Mouse (Mus musculus) kidney, adult 8-10 months (tissue): ENCODE measurements around the gene Gm10188.
A peak's percentile ranks its signal among the peaks of the same experiment; 100 is the strongest.

Experiments
- DNase-seq, 2 experiments: peaks; one replicate each; pipeline ENCODE4 v3.0.0; 2022

Gene Gm10188

DNA sequence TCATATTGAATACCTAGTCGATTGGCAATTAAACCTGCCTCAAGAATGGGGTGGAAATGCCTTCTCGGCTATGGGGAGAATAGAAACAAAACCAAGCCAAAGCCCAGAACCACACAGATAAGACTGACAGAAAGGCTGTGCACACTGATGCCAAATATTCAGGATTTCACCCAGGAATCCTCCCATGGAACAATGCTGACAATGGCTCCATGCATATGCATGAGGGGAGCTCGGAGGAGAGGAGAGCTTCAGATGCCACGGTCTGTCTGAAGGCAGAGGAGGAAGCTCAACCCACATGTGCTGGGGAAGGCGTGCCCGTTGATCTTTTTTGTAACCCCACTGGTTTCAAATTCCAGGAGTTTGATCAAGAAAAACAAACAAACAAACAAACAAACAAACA lies 7.4 kb downstream of the Gm10188 start:
- no peak for DNase-seq

DNA sequence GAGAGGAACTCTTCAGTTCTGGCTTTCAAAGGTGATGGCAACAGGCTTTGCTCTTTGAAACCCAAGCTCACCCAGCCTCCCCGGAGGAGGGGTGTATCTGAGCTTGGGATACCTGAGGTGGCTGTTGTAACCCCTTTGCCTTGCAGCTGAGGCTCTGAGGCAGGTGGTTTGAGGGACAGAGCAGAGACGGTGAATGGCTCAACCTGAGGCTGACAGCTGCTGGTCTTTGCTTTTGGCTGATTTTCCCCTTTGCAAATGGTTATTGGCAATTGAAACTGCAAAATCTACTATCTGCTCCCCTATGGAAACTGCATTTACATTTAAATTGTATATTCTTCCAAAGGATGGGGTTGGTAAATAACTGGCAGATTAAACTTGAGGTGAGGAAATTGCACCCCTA lies 7.9 kb downstream of the Gm10188 start:
- no peak for DNase-seq

DNA sequence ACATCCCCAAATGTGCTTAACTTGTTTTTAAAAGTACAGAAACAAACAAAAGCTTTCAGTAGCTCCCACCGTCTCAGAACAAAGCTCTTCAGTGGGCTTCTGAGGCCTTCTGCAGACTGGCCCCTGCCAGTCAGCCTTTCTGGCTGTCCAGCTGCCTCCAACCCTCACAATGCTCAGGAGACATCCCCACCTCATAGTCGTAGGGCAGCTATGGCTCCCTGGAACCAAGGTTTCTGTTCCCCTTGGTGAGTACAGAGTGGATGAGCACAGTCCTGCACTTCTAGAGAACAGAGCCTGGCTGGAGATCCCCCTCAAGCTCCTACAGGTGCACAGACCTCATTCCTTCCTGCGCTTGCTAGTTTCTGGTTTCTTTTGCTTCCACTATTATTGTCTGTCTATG lies 13.3 kb downstream of the Gm10188 start:
- no peak for DNase-seq

DNA sequence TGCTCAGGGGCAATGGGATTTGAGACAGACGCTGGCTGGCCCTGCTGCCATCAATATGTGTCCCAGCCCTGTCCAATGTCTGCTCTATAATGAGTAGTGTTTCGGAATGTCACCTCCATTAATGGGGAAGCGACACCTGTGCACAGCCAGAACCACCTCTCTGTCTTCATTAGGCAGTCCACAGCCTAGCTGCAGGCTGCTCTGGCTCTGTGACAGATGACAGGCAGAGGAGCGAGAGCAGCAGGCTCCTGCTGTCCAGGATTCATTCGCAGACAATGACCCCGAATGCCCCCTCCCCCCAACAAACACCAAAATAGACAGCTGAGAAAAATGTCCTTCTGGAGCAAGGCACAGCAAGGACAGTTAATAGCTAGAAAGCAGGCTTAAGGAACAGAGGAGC lies 16.5 kb downstream of the Gm10188 start:
- DNase-seq: no peak

DNA sequence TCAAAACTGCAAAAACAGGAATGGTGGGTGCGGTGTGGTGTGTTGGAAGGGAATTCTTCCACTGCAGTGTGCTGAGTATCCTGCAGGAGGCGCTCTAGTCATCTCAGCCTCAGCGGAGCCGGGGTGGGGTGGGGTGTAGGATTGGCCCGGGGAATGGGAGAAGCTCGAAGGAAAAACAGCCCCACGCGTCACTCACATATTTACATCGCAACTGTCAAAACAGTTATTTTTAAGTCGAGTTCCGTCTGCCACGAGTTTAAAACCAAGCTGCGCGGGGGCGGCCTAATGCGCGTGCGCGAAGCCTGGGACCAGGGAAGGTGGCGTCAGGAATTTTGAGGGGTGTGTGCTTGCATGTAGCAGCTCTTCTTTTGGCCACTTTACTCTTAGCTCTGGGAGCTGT lies 17.3 kb downstream of the Gm10188 start:
- DNase-seq: peak; percentile 22 to 55

DNA sequence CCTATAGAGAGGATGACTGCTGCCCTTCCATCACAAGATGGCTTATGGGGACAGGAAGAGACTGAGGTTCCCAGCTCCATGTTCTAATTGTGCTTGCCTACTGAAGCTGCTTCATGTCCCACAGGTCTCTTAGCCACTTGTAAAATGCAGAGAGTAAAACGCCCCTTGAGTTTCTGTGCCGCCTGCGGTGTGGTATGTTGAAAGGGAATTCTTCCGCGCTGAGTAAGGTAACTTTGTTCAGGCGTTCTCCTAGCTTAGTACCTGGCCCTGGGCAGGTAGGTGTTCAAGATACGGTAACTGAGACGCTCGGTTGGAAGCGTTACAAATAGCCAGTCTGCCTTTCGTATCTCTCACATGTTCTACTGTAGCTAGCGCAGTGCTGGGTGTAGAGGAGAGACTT lies 17.9 kb downstream of the Gm10188 start:
- DNase-seq: no peak

DNA sequence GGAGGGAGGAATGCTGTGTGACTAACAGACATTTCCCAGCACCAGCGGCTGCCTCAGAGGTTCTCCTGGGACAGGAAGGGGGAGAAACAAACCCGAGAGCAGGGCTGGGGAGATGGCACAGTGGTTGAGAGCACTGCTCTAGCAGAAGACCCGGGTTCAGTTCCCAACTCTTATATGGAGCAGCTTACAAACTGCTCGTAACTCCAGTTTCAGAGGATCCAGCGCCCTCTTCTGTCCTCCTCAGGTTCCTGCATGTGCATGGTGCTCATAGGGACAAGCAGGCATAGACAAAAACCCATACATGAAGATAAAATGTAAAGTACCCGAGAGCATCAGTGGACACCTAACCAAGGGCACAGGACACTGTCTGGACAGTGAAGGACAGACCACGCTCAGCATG lies 18.6 kb downstream of the Gm10188 start:
- DNase-seq: peak; percentile 19 to 52

DNA sequence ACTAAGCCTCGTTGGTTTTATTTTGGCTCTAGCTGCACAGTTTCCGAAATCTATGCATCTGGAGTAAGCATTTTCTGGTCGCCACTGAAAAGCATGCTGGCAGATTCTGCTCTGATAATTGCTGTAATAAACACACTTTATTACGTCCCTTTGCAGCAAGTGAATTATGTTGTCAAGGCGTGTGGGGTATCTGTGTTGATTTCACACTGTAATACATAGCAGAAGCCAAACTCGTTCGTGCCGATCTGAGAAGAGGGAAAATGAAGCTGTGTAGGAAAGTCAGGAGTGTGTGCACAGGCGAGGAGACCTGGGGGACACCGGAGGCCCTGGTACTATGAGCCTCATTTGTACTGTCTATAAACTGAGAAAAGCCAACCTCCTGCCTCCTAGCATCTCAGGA lies 20.2 kb downstream of the Gm10188 start:
- DNase-seq: no peak

DNA sequence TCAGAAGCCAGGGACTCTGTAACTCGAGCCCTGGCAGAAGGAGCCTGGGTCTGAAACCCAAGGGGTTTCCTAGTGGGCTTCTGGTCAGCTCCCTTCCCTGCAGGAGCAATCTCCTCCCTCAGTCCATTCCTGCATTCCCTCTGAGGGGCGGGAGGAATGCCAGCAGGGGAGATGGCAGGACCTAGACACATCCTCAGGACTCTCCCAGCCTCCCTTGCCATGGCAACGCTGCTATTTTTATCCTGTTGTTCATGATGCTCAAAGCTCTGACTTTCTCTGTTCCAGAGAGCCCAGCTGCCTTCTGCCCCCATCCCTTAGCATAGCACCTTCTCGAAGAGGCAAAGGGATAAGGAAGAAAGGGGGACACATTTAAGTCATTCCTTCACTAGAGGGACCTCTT lies 21.4 kb downstream of the Gm10188 start:
- no peak for DNase-seq

DNA sequence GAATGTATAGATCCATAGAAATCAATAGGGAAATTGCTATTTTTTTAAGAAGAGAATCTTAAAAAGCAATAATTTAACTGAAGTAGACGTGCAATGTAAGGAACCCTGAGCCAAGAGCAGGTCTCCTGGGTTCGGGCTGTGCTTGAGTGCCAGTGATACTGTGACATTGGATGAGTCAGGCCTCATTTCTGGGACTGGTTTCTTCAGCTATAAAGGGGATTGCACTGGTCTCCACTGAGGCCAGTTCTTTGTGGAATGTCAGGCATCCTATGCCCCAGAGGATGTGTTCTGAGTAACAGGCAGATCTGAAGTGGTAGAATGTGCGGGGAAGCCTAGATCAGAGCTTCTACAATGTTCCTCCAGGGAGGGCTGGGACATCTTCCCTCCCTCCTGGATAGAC lies 22.7 kb downstream of the Gm10188 start:
- DNase-seq: no peak

DNA sequence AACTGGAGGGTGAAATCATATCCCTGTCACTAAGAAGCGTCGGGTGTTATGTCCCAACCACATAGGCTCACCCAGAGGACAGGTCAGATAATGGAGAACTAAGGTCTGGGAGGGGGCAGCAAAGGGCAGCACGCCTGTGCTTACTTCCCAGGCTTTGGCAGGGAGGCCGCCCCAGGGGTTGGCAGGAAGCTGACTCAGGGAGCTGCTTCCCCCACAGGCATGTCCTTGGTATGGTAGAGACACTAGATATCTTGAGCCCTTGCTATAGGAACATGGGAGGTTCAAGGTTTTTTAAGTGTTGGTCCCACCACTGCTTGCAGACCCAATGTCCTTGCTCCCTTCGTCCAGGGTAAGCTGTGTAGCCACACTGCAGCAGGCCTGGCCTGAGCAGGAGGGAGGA lies 23.6 kb downstream of the Gm10188 start:
- DNase-seq: no peak

DNA sequence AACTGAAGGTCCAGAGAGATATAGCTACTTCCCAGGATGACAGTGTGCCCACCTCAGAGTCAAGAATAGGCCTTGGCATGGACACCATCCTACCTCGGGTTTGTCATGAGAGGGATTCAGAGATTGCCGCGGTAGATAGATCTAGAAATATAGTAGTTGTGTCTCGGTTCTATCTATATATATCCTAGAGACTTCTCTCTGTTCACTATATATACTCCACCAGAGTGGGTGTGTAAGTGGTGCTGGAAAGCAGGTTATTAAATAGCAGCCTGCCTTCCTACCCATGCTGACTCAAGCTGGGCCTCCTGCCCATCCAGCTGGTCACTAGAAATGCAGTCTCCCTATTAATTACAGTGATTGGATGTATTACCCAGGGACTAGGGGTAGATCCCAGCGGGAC lies 26.8 kb downstream of the Gm10188 start:
- no peak for DNase-seq

DNA sequence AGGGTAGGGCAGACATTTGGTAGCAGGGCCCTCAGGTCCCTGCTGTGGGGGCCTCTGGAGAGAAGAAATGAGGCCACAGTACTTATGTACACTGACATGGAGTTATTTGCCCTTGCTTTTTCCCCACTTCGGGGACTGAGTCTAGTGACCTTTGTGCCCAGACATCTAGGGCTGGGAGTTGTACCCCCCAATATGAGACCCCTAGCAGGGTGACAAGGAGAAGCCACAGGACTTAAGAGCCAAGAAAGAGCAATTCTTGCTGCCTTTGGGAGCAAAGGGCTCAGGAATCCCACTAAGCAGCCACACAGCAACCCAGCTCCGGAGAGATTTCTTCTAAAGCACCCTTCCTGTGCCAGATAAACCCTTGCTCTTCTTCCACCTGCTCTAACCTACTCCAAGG lies 27.6 kb downstream of the Gm10188 start:
- no peak for DNase-seq

DNA sequence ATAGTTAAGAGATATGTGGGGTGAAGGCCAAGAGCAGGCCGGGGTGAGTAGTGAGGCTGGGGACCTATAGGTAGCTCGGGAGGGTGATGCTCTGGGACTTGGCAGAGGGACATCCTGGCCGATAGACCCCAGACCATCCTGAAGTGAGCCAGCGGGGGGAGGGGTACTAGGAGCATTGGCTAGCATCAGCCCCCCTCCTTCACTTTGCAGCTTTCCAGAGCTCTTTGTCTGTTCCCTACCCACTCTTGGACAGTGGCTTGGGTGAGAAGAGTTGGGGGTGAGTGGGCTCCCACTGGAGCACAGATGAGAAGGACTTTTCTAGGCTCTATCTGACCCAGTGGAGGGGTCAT lies 28.1 kb downstream of the Gm10188 start:
- DNase-seq: no peak

DNA sequence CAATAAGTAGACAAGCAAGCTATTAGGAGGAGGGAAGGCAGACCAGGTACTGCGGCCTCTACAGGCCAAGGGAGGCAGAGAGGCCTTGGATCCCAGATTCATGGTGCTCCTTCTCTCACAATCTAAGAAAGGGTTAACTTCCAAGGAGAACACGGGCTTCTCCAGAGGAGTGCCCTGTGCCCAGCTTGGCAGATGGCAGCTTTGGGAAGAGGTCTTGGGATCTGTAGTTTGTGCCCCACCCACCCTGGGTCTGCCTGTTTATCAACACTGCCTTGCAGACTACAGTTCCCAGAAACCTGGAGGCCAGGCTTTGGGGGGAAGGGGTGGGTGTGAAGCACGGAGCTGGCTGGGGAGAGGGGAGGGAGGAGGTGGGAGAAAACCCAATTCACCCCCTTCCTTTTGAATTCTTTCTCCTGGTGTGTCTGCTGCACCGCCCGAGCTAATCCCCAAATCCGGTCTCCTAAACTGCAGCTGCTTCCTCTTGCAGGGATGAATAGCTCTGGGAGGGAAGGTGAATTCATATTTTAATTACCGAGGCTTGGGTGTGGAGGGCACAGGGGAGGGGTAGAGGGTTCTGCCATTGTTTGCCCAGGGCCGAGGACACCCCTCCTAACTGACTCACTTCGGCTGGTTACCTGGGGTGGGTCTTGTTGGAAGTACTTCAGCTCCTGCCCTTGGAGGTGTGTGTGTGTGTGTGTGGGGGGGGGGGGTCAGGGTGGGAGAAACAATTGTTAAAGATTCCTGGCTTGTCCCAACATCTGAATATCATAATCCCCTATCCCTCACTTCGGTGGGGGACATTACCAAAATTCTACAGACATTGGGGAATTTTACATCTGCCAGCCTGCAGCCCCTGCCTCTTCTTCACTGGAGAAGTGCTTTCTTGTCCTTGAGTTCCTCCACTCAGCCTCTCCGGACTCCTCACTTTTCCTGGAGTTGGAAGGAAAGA lies 28.7 kb downstream of the Gm10188 start:
- DNase-seq: no peak

DNA sequence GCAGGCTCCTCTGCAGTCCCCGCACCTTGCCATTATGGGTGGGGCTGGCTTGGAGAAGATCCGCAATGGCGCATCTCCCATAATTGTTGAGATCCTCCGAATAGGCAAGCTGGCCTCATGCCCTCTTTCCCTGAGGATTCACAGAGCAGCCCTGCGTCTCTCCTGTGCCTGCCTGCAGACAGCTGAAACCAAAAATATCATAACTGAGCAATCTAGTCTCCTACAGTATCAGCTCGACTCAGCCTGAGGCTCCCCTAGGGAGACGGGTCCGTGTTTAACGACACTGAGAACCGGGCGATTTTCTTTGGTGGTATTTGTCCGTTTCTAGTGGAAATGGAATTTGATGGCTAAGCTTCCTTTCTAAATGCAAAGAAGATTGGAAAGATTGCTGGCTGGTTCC lies 29.6 kb downstream of the Gm10188 start:
- no peak for DNase-seq

DNA sequence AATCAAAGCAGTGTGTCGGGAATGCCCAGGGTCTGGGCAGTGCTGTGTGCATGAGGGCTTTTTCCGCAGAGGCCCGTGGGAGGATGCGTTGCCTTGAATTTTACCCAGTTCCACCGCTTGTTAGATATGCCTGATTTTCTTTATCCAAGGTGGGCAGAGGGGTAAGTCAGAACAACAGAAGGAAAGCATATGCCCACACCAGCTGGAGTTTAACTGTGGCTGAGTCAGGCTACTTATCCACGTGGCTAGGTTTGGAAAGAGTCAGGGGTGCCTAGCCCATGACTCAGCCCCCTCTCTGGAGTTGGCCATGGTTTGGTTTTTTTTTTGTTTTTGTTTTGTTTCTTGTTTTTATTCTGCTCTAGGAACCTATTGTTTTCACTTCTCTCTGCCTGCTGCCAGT lies 30.3 kb downstream of the Gm10188 start:
- no peak for DNase-seq

DNA sequence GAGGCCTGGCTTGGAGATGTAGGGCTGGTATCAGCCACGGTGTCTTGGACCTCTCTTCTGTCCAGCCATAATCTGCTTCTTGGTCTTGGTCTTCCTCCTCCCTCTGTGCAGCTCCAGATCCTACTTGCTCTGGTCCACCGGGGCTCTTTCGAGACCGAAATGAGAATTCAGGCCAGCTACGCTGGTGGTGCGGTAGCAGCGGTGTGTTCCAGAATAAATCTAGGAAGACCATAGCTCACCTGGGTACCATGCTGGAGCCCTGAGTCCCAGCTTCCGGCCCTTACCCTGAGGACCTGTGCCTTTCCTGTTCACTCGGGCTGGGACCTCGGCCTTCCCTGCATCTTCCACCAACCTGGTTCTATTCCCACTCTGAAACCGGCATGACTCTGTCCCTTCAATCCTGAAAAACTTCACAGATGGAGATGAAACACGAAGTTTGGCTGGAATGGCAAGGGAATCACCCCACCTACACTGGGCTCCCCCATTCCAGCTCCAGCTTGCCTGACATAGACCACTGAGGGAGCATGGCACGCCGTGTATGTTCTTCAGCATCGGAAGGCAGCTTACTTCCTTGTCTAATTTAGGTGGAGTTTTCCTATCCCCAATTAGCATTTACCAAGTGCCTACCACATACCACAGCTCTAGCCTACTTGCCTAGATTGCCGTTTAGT lies 31.0 kb downstream of the Gm10188 start:
- no peak for DNase-seq

DNA sequence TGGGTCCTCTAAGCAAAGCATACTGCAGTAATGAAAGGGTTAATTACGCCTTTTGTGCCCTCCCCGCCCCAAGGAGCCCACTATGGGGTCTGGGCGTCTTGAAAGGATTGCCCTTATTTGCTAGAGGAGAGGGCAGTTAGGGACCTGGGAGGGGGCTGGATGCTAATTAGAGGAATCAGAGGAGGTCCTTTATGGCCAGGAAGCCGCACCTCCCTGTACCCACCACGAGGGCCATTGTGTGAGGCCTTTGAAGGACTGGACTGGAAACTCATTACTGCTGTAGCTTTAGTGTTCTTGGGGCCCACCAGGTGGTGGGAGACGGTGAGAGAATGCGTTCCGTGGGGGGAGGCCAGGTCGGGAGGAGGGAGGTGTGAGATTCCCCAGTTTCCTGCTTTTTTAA lies 31.9 kb downstream of the Gm10188 start:
- DNase-seq: no peak

DNA sequence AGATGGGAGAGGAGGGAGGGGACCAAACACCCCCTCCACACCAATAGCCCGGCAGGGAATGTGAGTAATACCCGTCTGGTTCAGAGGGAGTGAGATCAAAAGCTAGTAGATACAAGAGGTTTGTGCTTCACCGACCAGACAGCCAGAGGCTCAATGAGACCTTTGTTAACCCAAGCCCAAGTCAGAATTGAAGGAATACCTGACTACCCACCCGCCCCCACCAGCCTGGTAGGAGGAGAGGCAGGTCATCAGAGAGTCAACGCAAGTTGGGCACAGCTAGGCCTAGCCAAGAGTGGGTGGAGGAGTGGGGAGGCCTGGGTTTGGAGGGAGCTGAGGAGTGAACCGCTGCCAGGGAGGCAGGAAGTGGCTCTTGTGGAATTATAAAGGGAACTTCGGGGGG lies 33.2 kb downstream of the Gm10188 start:
- DNase-seq: no peak

DNA sequence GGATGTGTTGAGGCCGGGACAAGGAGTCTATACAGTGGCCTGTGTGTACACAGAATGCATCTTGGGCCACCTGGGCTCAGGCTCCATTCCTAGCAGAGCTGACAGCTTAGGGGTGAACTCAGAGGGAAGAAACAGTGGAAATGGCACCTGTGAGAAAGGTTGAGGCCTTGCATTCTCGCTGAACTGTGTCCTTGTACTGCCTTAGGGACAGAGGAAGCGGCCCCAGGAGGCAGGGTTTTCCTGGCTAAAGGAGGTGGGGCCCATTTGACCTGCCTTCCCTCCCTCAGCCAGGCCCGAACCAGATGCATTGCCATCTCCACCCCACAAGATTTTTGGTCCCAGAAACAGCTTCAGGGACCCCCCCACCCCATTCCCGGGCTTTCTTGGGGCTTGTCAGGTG lies 33.9 kb downstream of the Gm10188 start:
- no peak for DNase-seq

DNA sequence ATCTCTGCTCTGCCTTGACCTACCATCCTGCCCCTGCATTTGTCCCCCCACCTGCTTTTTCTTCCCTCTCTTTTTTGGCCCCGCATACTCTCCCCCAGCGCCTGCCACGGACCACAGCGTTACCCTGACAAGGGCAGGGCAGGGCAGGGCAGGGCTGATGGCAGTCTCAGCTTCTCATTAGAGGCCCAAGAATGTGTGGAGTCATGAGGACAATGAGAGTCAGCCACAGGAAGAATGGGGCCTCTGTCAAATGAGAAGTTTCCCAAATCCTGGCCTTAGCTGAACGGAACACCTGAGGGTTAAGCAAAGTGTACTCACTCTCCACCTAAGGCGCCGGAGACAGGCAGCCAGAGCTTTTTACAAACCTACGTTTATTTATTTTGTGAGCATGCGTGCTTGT lies 34.5 kb downstream of the Gm10188 start:
- DNase-seq: no peak

DNA sequence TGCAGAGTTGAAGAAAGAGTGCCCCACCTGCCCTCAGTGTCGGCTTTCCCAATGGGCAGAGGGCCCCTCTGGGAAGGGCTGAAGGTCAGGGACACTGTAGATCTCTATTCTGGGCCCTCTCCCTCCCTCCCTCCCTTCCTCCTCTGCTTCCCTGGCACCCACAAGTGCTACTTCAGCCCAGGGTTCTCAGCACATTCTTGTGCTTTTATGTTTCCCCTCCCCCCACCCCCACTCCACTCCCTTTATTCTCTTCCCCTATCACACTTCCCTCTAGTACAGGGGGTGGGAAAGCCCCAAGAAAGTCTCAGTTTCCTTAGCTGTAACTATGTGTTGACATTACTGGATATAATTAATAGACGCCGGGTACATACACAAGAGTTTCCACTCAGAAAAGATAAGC lies 34.9 kb downstream of the Gm10188 start:
- DNase-seq: no peak

DNA sequence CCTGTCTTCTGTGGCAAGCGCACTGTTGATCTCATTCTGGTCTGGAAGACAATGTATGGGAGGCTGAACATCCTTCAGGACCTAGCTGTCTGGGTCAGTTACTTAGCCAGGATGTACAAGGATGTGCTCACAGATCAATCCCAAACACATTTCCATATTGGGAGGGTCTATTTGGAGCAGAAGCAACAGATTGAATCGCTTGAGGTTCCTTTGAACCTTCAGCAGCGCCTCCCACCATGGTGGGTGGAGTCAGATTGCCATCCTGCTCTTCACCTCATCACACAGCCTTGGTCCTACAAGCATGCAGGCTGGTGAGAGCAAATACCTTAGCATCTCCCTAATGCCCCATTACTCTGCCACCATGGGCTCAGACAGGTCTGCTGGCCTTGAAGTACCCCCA lies 35.8 kb downstream of the Gm10188 start:
- no peak for DNase-seq
